Mouse (Mus musculus): ENCODE data around the gene Iah1. TPM values are rescaled to one million over a fixed set of nuclear protein-coding genes. Genes with fewer than 3 reads are reported as not detected.
A peak's percentile ranks its signal among the peaks of the same experiment; 100 is the strongest.

Iah1 gene
- total RNA-seq, 2 experiments from 2014 or later: 13.5 to 14.3 TPM

GRCm38 (mm10) chr12:21318143-21318895, 2.1 kb downstream of the Iah1 start:
- DNase-seq (ENCODE audit: extremely low spot score in 1 of 2, low spot score in 1 of 2): peak in 1 of 2 experiments; percentile 67

- no peak for DNase-seq (ENCODE audit: extremely low spot score in 1 of 2, low spot score in 1 of 2)
These were observed 4.1 kb downstream of the Iah1 start for GRCm38 (mm10) chr12:21320317-21320716.

- DNase-seq (ENCODE audit: extremely low spot score in 1 of 2, low spot score in 1 of 2): no peak
These were observed 5.0 kb downstream of the Iah1 start for GRCm38 (mm10) chr12:21321170-21321569.

GRCm38 (mm10) chr12:21322296-21322695, 6.1 kb downstream of the Iah1 start:
- no peak for DNase-seq (ENCODE audit: extremely low spot score in 1 of 2, low spot score in 1 of 2)

GRCm38 (mm10) chr12:21322856-21323255, 6.7 kb downstream of the Iah1 start:
- no peak for DNase-seq (ENCODE audit: extremely low spot score in 1 of 2, low spot score in 1 of 2)

GRCm38 (mm10) chr12:21324101-21324500, 7.9 kb downstream of the Iah1 start:
- DNase-seq (ENCODE audit: extremely low spot score in 1 of 2, low spot score in 1 of 2): no peak

GRCm38 (mm10) chr12:21325266-21325665, 9.1 kb downstream of the Iah1 start:
- no peak for DNase-seq (ENCODE audit: extremely low spot score in 1 of 2, low spot score in 1 of 2)

GRCm38 (mm10) chr12:21326325-21326724, 10.1 kb downstream of the Iah1 start:
- no peak for DNase-seq (ENCODE audit: extremely low spot score in 1 of 2, low spot score in 1 of 2)

- no peak for DNase-seq (ENCODE audit: extremely low spot score in 1 of 2, low spot score in 1 of 2)
These were observed 13.6 kb downstream of the Iah1 start for GRCm38 (mm10) chr12:21329661-21330400.

GRCm38 (mm10) chr12:21330961-21331576, 14.9 kb downstream of the Iah1 start:
- DNase-seq (ENCODE audit: extremely low spot score in 1 of 2, low spot score in 1 of 2): no peak

GRCm38 (mm10) chr12:21331711-21332110, 15.5 kb downstream of the Iah1 start:
- DNase-seq (ENCODE audit: extremely low spot score in 1 of 2, low spot score in 1 of 2): no peak

- DNase-seq (ENCODE audit: extremely low spot score in 1 of 2, low spot score in 1 of 2): no peak
These were observed 16.8 kb downstream of the Iah1 start for GRCm38 (mm10) chr12:21333021-21333420.

GRCm38 (mm10) chr12:21333766-21334165, 17.6 kb downstream of the Iah1 start:
- no peak for DNase-seq (ENCODE audit: extremely low spot score in 1 of 2, low spot score in 1 of 2)

GRCm38 (mm10) chr12:21335869-21336268, 19.7 kb downstream of the Iah1 start:
- peak in 1 of 2 experiments; percentile 31 for DNase-seq (ENCODE audit: extremely low spot score in 1 of 2, low spot score in 1 of 2)

GRCm38 (mm10) chr12:21337171-21337570, 21.0 kb downstream of the Iah1 start:
- no peak for DNase-seq (ENCODE audit: extremely low spot score in 1 of 2, low spot score in 1 of 2)

GRCm38 (mm10) chr12:21340674-21341073, 24.5 kb downstream of the Iah1 start:
- DNase-seq (ENCODE audit: extremely low spot score in 1 of 2, low spot score in 1 of 2): no peak

GRCm38 (mm10) chr12:21346972-21347371, 30.8 kb downstream of the Iah1 start:
- DNase-seq (ENCODE audit: extremely low spot score in 1 of 2, low spot score in 1 of 2): no peak

- DNase-seq (ENCODE audit: extremely low spot score in 1 of 2, low spot score in 1 of 2): no peak
These were observed 34.1 kb downstream of the Iah1 start for GRCm38 (mm10) chr12:21350113-21350876.

GRCm38 (mm10) chr12:21353681-21354080, 37.5 kb downstream of the Iah1 start:
- DNase-seq (ENCODE audit: extremely low spot score in 1 of 2, low spot score in 1 of 2): no peak

GRCm38 (mm10) chr12:21362686-21363085, 46.5 kb downstream of the Iah1 start:
- DNase-seq (ENCODE audit: extremely low spot score in 1 of 2, low spot score in 1 of 2): no peak

GRCm38 (mm10) chr12:21363195-21363594, 47.0 kb downstream of the Iah1 start:
- no peak for DNase-seq (ENCODE audit: extremely low spot score in 1 of 2, low spot score in 1 of 2)
